Mouse (Mus musculus): ENCODE measurements at regions not wholly inside any gene's neighbourhood (a gene's known extent, or its start where the extent isn't known, plus 50 kb on each side); places are given as distances from the start of the nearest gene placed in this dataset.

GRCm38 (mm10) chr12:56472856-56473647, 63.7 kb downstream of the Nkx2-1 start:
- no peak for DNase-seq (ENCODE audit: extremely low spot score, low read depth, low spot score)

GRCm38 (mm10) chr12:56470932-56471500, 65.7 kb downstream of the Nkx2-1 start:
- no peak for DNase-seq (ENCODE audit: extremely low spot score, low read depth, low spot score)

- DNase-seq (ENCODE audit: extremely low spot score, low read depth, low spot score), result no peak
These were observed 77.1 kb downstream of the Nkx2-1 start for GRCm38 (mm10) chr12:56459508-56460119.

DNA sequence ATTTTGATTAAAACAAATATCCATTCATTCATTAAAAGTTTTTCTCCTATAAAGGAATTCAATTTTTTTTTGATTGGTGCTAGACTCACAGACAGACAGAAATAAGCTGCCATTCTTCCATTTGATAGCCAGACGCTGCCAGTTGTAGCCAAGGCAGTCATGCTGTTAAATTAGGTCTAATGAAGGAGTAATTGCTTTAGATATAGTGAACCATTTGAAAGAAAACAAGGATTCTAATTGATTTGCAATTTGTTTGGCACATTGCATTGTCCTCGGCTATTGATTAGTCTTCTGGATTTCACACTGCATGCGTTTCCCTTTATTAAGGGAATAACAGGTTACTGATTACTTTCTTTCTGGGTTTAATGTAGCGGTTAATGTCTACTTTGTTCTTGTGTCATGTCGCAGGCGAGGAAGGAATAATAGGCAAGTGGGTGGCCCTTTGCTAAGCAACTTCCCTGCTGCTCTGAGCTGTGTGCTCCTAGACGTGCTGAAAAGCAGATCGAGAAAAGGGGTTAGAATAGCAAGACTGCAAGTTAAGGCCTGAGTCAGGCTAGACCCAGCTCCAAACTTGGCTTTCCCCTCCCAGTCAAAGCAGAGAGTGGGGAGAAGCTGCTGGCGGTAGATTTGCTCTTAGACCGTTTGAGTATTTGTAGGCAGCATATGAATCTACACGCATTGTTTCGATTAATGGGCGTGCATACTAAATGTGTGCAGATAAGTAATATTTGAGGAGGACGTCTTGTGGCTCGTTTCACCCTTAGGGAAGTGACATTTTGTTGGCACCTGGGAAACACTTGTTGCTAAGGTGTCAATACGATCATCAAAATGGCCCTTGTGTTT, 77.8 kb downstream of the Nkx2-1 start:
- DNase-seq (ENCODE audit: extremely low spot score, low read depth, low spot score), result no peak

- DNase-seq (ENCODE audit: extremely low spot score, low read depth, low spot score), result no peak
These were observed 78.8 kb downstream of the Nkx2-1 start for GRCm38 (mm10) chr12:56457951-56458350.

DNA sequence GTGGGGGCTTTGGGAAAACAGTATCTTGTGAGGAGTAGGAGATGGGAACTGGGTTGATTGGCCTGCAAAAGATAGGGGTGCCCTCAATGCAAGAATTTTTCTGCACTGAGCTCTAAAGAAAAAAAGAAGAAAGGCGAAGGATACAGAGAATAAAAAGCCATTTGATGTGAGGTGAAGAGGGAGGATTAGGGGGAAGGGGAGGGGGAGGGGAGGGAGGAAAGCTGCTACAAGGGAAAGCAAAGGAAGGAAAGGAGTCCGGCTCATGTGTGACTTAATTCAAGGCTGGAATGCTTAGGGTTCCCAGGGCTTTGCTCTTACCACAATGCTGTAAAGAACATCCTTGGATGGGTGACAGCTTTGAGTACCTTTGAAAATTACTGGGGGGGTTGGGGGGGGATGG, 79.4 kb downstream of the Nkx2-1 start:
- DNase-seq (ENCODE audit: extremely low spot score, low read depth, low spot score), result no peak

GRCm38 (mm10) chr12:56450261-56450660, 86.4 kb downstream of the Nkx2-1 start:
- no peak for DNase-seq (ENCODE audit: extremely low spot score, low read depth, low spot score)

- DNase-seq (ENCODE audit: extremely low spot score, low read depth, low spot score), result no peak
These were observed 87.7 kb downstream of the Nkx2-1 start for GRCm38 (mm10) chr12:56448786-56449564.

DNA sequence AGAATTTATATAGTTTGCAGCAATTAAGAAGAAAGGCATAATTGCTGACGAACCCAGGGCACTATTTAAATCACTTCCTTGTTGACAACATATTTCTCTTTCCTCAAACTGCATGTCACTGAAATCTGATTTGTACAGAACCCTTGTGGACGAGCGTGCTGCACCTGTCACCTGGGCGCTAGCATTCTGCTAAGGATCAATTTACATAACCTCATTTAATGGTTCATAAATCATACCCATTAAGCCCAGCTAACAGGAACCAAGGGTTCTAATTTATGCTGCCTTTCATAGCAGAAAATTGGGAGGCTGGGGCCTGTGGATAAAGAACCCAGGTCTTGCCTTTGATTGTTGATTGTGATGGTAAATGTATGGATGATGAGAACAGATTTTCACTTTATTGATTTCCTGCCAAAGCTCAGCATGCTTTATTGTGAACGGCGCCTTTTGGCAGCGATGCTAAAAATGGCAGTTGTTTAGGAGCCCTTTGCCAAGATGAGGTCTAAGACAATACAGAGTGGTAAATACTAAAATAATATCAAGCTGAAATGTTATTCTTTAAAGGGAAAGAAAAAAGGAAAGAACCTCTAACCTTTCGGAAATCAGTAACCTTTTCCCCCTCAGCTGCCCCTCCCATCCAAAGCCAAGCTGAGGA, 95.4 kb downstream of the Nkx2-1 start:
- DNase-seq (ENCODE audit: extremely low spot score, low read depth, low spot score), result peak; percentile 61

DNA sequence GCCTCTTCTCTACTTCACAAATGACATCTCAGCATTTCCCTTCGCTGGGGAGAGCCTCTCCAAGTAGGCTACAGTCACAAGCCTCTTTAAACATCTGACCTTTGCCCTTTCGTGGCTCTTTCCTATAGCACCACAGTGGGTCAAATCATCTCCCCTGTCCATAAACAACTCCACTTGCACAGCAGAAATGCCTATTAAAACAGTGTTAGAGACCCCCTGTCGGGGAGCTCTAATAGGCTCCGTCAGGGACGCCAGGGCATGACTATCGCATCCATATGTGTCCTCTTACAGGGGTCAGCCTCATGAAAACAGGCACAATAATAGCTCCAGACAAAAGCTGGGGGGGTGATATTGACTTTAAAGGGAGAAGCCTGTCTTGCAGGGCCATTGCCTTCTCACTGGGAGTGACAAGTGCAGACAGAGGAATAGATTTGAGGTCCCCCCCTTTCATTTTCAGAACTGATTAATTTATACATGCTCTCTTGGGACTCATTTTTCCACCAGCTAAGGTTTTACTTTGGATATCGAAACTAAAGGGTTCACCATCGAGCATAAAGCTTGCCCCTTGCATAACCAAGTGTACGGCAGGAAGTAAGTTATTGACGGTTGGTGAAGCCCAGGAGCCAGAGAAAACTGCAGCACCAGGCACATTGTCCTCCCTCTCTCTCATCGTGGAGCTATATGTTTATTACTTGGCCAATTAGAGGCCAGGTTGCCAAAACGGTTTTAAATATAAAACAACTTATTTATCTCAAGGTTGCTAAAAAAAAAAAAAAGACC, 94.6 kb upstream of the Mbip start:
- DNase-seq (ENCODE audit: extremely low spot score, low read depth, low spot score), result peak; percentile 69

- no peak for DNase-seq (ENCODE audit: extremely low spot score, low read depth, low spot score)
These were observed 92.7 kb upstream of the Mbip start for GRCm38 (mm10) chr12:56438384-56438783.

DNA sequence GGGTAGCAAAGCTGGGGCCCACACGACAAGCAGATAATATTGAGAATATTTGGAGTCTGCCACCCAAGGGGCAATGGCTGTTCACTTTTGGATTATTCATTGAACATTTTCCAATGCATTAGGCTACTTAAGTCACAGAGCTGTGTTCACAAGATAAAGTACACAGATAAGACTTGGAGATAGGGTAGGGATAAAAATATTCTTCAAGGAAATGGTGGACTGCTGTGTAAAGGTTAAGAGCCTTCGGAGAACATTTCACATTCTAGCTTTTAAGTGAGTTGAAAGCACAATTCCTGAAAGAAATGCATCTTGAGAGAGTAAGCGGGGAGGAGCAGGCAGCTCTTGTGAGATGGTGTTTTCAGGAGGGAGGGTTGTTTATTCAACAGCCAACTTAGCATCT, 92.3 kb upstream of the Mbip start:
- DNase-seq (ENCODE audit: extremely low spot score, low read depth, low spot score), result no peak

DNA sequence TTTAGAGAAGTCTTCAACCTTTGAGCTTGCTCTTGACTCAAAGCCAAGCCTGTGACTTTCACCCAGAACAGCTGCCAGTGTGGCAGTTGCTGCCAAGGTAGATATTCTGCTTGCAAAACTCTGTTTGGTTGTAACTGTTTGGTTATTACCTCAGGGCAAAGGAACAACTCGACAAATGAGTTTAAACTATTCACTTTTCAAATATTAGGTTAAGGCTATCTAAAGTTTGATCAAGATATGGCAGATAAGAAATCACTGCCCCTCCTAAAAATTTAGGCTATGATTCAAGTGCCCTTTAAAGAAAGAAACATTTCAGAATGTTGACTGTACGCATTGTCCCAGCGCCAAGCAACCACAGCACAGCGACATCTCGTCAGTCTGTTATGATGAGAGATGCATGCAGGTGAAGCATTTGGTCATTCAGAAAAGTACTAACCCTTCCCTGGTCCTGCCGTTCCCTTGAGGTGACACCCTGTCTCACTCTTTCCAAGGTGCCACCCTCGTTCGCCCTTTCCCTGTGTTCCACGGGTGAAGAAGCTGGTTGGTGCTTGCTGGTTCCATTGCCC, 81.1 kb upstream of the Mbip start:
- no peak for DNase-seq (ENCODE audit: extremely low spot score, low read depth, low spot score)

DNA sequence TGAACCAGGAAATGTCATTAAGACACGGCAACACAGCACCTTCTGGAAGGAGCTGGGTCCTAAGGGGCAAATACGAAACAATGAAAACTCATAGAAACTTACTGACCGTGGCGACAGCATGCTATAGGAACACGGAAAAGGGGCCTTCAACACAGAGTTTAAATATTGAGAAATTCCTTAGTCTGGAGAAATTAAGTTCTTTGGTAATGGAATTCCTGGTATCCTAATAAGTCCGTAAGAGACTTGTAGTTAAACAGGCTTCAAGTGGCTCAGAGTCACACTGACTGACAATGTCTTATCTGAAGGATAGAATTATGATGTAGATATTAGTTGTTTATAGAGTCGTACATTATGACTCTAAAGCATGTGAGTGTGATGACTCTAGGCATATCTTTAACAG, 70.4 kb upstream of the Mbip start:
- DNase-seq (ENCODE audit: extremely low spot score, low read depth, low spot score), result no peak

DNA sequence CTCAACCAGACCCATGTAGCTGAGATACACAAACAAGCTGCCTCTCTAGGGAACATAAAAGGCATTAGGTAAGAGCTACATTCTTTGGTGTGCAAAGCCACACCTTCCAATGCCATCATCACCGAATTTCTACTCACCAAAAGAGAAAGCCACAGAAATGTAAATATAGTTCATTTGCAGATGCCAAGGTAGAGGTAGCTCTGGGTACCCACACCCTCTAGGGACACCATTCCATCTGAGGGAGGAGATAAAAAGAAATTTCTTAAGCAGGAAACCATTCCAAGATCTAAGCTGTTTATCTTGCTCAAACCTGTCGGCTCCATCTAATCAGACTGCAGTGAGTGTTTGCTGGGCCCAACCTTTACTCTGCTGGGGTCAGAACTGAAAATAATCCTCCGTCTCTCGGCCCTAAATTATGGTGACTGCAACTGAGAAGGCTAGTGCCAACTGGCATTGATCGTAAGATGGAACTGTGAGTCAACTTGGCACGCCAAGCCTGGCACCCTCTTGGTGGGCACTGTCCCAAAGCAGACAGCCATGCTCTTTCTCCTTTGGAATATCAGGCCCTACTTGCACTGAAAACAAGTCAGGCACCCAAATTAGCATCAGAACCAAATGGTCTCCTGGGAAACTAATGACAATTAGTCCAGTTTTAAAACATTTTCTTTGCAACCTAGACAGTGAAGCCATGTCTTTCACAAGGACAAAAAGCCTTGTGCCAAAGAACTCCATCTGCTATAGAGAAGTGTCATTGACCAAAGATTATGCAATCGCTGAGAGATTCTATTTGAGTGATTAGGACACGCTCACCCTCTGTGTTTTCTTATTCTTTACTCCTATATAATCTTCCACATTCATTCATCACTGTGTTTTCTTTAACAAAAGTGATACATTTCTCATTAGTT, 69.4 kb upstream of the Mbip start:
- DNase-seq (ENCODE audit: extremely low spot score, low read depth, low spot score), result no peak

DNA sequence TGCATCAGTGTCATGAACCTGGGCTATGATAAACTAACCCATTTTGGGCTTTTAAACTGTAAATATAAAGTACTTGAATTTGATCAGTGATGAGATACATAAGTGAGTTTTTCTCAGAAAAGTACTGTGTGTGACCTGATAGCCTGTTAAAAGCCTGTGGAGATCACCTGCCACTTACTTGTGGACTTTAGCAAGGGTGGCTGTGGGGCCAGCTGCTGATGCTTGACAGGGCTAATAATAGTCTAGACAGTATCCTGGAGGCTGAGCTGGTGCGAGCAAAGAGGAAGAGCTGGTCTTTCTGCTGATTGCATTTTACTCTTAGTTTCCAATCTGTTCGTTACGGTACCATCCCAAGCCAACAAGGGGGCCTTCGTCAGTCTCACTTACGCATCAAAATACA, 60.0 kb upstream of the Mbip start:
- no peak for DNase-seq (ENCODE audit: extremely low spot score, low read depth, low spot score)

- DNase-seq (ENCODE audit: extremely low spot score, low read depth, low spot score), result peak; percentile 42
These were observed 59.1 kb upstream of the Mbip start for GRCm38 (mm10) chr12:56404833-56405232.

DNA sequence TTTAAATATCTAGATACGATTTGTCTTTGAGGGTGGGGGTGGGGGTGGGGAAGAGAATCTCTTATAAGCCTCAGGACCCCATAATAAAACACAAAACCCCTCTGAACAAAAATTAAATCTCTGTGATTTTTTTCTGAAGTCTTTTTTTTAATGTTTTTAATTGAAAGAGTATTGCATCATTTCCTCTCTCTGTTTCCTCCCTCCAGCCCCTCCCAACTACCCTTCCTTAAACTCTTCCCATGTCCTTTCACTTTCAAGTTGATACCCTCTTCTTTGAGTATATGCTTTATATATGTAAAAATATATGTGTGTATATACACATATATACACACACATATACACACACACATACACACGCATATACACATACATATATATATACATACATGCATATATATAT, 58.6 kb upstream of the Mbip start:
- DNase-seq (ENCODE audit: extremely low spot score, low read depth, low spot score), result no peak
